Mouse (Mus musculus): ENCODE data around the gene Abcf2.
A peak's percentile ranks its signal among the peaks of the same experiment; 100 is the strongest.

Gene Abcf2

DNA sequence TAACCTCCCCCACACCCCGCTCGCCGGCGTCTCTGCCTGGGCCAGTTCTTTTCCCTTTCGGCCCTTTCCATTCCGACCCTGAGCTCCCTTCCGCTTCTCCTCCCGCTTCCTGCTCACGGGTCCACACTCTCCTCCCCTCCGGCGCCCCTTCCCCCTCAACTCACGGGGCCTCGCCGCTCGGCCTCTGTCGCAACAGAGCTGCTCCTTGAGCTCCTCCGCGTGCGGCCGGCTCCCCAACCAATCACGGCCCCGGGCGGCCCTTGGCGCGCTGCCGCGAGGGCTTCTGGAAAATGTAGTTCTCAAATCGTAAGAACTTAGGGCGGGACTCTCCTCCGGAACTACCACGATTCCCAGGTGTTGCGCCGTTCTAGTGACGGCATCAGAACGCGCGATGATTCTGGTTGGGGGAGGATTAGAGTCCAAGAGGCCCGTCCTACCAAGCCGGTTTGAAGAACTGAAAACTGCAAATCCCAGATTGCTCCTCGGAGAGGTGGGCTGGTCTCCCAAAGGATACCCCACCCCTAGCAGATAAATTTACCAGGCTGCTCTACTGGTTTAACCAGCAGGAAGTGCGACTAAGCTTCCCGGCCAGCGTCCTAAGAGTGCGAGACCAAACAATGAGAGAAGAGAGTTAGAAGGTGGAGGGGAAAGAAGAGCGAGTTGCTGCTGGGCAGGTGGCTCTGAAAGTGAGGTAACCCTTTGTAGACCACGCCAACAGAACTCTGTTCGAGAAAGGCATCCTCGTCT is at the start of gene Abcf2:
Gene Abcf2 (minus strand): TSS at position 285 of the 747 bp plus-strand sequence.
- peak; percentile 99 for DNase-seq (ENCODE audit: low read depth, low spot score)
- Histone ChIP-seq H3K36me3 (ENCODE audit: control insufficient read depth, insufficient read depth, low read length, poor library complexity, severe bottlenecking) (peaks cover 2% of the 10 kb centered on the region; the same call in 1 of the 2 replicates), H3K27me3 (ENCODE audit: control insufficient read depth, insufficient read depth, low read length, poor library complexity, severe bottlenecking) (no peaks in the 10 kb centered on the region)

DNA sequence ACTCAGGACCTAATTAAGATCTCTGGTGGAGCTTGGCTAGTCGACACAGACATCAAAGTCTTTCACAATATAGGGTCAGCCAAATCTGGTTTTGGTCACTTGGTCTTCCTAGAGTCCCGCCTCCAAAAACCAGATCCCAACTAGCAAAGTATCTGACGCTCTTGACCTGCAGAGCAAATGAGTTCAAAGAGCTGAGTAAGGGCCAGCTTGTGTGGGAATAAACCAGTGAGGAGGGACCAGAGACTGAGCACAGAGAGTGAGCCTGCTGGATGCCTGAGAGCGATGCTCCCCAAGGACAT is 47.5 kb upstream of the Abcf2 start:
- no peaks in the 10 kb centered on the region for H3K36me3 ChIP-seq (ENCODE audit: control insufficient read depth, insufficient read depth, low read length, poor library complexity, severe bottlenecking)
- H3K27me3 ChIP-seq (ENCODE audit: control insufficient read depth, insufficient read depth, low read length, poor library complexity, severe bottlenecking): no peaks in the 10 kb centered on the region; the same call in 1 of the 2 replicates
- DNase-seq (ENCODE audit: low read depth, low spot score): no peak

DNA sequence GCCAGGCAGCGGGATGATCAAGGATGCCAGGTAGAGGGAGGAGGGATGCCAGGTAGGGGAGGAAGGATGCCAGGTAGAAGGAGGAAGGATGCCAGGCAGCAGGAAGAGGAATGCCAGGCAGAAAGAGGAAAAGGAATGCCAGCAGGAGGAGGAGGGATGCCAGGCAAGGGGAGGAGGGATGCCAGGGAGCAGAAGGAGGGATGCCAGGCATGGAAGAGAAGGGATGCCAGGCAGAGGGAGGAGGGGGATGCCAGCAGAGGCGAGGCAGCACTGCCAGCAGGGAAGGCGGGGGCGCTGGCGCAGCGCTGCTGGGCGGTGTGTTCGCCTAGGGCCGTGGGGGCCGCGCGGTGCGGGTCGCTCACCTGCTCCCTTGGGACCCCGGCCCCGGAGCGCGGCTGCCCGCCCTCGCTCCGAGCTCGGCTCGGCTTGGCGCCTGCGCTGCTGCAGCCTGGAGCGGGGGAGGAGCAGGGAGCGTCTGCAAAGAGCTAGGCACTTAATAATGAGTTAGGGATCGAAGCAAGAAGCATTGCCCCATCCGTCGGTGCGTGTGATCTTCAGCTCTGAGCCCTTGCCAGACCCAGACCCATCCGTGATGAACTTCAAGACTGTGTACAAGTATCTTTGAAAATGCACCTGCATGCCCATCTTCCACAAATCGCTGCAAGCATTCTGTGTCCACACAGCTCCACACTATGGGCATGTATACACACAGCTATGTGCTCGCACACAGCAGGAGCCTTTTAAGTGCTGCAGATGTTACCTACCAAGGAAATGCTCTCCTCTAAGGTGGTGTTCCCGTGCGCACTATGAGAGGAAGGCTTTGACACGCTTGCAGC is 46.9 kb upstream of the Abcf2 start, which contains the start of gene Smarcd3:
Gene Smarcd3 (minus strand): TSS at position 426 of the 836 bp plus-strand sequence.
- Histone ChIP-seq H3K27me3 (ENCODE audit: control insufficient read depth, insufficient read depth, low read length, poor library complexity, severe bottlenecking) (no peaks in the 10 kb centered on the region; the same call in 1 of the 2 replicates), H3K36me3 (ENCODE audit: control insufficient read depth, insufficient read depth, low read length, poor library complexity, severe bottlenecking) (no peaks in the 10 kb centered on the region)
- DNase-seq (ENCODE audit: low read depth, low spot score): no peak

DNA sequence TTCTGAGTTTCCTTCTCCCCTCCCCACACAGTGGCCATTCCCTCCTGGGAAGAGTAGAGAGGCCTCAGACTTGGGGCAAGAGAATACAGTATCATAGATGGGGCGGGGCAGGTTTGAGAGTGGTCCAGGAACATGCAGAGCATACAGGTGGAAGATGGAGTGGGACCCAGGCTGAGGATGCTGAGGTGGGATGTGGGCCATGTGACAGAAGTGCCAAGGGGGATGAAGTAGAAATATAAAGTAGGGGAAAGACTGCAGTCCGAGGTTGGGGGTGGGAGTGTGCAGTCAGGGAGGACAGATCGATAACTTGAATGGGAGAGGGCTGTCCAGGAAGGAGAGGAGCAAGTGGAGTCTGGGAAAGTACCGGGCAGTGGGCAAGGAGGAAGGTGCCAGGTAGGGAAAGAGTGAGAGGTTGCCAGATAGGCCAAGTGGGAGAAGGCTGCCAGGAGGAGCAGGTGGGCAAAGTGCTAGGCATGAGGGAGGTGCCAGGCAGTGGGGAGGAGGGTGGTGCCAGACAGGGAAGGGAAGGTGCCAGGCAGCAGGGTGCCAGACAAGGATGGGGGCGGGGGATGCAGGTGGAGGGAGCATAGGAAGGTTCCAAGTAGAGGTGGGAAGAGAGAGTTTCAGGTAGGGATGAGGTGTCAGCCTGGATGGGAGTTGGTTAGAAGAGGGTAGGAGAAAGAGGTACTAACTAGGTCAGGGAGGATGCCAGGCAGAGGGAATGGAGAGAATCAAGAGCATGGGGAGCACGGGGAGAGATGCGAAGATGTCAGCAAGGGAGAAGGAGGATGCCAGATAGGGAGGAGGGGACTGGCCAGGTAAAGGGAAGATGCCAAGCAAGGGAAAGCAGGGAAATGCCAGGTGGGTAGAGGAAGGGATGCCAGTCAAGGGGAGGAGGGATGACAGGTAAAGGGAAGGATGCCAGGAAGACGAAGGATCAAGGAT is 46.0 kb upstream of the Abcf2 start:
- H3K27me3 ChIP-seq (ENCODE audit: control insufficient read depth, insufficient read depth, low read length, poor library complexity, severe bottlenecking): no peaks in the 10 kb centered on the region; the same call in 1 of the 2 replicates
- DNase-seq (ENCODE audit: low read depth, low spot score): no peak
- H3K36me3 ChIP-seq (ENCODE audit: control insufficient read depth, insufficient read depth, low read length, poor library complexity, severe bottlenecking): no peaks in the 10 kb centered on the region

DNA sequence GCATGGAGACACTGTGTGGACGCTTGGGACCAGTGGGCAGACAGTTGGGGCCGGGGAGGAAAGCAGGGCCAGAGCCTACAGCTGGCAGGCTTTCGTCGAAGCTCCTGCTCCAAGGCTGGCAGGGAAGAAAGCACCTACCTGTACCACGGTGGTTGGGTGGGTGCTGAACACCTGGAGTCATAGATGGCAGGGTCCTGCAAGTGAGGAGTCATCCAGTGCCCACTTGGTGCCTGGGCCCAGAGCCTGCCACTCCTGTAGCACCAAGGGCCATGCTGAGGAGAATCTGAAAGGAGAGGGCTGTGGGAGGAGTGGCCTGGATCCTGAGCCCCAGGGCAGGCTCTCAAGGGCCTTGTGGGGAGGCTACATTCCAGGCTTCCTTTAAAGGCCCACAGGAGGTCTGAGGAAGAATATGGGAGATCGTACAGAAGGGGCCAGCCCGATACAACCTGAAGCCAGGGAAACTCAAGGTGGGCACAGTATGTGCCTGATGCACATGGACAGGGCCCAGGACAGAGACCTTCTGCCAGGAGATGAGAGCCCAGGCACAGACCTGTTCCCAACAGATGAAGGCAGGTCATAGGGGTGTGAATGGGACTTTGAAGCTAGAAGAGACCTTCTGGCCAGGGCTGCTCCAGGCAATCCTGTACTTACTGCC is 45.2 kb upstream of the Abcf2 start:
- Histone ChIP-seq H3K27me3 (ENCODE audit: control insufficient read depth, insufficient read depth, low read length, poor library complexity, severe bottlenecking) (no peaks in the 10 kb centered on the region; the same call in 1 of the 2 replicates), H3K36me3 (ENCODE audit: control insufficient read depth, insufficient read depth, low read length, poor library complexity, severe bottlenecking) (no peaks in the 10 kb centered on the region)
- no peak for DNase-seq (ENCODE audit: low read depth, low spot score)

DNA sequence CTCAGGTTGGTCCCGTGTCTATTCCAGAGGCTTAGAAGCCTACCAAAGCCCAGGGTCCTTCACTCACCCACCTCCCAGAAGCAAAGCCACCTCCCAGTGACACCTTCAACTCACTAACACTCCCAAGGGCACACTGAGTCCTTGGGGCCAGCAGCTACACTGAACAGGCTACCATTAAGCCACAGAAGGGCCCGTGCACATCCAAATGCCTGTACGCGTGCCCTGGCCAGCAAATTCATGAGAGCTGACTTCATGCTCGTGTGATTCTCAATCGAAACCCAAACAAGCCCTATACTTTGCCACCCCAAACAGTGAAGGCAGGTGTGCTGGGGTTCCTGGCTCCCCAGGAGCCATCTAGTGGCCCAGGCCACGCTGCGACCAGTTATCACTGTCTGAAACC is 43.4 kb upstream of the Abcf2 start:
- Histone ChIP-seq H3K36me3 (ENCODE audit: control insufficient read depth, insufficient read depth, low read length, poor library complexity, severe bottlenecking) (no peaks in the 10 kb centered on the region), H3K27me3 (ENCODE audit: control insufficient read depth, insufficient read depth, low read length, poor library complexity, severe bottlenecking) (no peaks in the 10 kb centered on the region)
- DNase-seq (ENCODE audit: low read depth, low spot score): no peak

DNA sequence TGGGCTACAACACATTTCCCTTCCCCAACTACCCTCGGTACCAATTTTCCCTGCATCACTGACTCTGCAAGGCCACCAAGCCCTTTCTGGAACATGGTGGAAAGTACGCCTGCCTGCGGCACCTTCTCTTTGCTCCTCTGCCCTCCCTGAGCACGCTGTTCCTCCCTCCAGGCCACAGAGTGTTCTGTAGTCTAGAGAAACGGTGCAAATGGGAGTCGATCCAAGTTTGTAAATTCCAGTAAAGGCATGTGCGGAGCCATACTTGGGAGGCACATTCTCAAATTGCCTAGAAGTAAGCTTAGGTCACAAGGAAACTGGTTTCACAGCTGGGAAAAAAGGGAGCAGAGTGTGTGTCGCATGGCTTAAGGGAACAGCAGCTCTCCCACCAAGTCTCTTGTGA is 42.8 kb upstream of the Abcf2 start:
- no peak for DNase-seq (ENCODE audit: low read depth, low spot score)
- Histone ChIP-seq H3K36me3 (ENCODE audit: control insufficient read depth, insufficient read depth, low read length, poor library complexity, severe bottlenecking) (no peaks in the 10 kb centered on the region), H3K27me3 (ENCODE audit: control insufficient read depth, insufficient read depth, low read length, poor library complexity, severe bottlenecking) (no peaks in the 10 kb centered on the region)

DNA sequence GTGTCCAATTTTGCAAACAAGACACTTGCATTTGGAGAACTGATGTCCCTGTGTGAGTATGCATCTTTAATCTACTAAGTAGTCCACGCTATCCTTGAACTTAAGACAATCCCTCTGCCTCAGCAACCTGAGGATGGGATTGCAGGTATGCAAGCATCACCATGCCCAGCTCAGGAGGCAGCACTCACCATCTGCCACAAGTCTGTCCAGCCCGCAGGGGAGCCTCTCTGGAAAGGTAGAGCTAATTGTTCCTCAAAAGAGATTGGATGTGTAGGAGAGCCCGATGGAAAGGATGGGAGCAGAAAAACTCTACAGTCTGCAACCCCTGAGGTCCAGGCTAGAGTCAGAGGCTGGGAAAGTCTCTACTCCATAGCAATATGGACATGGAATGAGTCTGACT is 41.7 kb upstream of the Abcf2 start:
- Histone ChIP-seq H3K27me3 (ENCODE audit: control insufficient read depth, insufficient read depth, low read length, poor library complexity, severe bottlenecking) (no peaks in the 10 kb centered on the region), H3K36me3 (ENCODE audit: control insufficient read depth, insufficient read depth, low read length, poor library complexity, severe bottlenecking) (no peaks in the 10 kb centered on the region)
- no peak for DNase-seq (ENCODE audit: low read depth, low spot score)

DNA sequence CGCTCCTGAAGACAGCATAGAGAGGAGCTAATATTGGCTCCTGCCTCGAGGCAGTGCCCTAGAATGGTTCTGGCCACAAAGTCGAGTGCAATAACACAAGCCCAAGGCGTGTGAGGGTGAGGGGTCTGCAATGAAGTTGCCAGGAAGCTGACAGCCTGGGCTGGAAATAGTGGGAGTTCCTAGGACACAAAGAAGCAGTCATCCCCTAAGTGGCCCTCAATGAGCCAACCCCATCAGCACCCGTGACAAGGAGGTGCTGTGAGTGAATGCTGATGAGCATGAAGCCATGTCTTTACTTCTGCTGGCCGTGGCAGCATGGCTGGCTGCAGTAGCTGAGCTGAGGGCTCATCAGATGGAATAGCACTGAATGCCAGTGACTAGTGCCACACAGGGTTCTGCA is 37.8 kb upstream of the Abcf2 start:
- H3K36me3 ChIP-seq (ENCODE audit: control insufficient read depth, insufficient read depth, low read length, poor library complexity, severe bottlenecking): no peaks in the 10 kb centered on the region
- DNase-seq (ENCODE audit: low read depth, low spot score): no peak
- H3K27me3 ChIP-seq (ENCODE audit: control insufficient read depth, insufficient read depth, low read length, poor library complexity, severe bottlenecking): no peaks in the 10 kb centered on the region

DNA sequence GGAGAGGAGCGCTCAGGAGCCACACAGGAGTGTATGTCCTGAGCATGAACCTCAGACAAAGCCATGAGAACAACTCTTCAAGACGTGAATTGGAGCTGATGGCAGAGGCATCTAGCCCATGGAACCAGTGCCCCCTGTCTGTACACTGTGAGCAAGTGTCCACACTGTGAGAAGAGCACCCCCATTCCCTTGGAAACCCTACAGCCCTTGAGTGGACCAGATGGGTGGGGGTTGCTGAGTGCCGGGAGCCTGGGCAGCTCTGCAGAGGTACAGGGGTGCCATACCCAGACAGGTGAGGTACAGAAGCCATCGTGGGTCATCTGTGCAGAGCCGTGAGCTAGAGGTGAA is 35.0 kb upstream of the Abcf2 start:
- DNase-seq (ENCODE audit: low read depth, low spot score): no peak
- no peaks in the 10 kb centered on the region for H3K27me3 ChIP-seq (ENCODE audit: control insufficient read depth, insufficient read depth, low read length, poor library complexity, severe bottlenecking)
- H3K36me3 ChIP-seq (ENCODE audit: control insufficient read depth, insufficient read depth, low read length, poor library complexity, severe bottlenecking): no peaks in the 10 kb centered on the region

DNA sequence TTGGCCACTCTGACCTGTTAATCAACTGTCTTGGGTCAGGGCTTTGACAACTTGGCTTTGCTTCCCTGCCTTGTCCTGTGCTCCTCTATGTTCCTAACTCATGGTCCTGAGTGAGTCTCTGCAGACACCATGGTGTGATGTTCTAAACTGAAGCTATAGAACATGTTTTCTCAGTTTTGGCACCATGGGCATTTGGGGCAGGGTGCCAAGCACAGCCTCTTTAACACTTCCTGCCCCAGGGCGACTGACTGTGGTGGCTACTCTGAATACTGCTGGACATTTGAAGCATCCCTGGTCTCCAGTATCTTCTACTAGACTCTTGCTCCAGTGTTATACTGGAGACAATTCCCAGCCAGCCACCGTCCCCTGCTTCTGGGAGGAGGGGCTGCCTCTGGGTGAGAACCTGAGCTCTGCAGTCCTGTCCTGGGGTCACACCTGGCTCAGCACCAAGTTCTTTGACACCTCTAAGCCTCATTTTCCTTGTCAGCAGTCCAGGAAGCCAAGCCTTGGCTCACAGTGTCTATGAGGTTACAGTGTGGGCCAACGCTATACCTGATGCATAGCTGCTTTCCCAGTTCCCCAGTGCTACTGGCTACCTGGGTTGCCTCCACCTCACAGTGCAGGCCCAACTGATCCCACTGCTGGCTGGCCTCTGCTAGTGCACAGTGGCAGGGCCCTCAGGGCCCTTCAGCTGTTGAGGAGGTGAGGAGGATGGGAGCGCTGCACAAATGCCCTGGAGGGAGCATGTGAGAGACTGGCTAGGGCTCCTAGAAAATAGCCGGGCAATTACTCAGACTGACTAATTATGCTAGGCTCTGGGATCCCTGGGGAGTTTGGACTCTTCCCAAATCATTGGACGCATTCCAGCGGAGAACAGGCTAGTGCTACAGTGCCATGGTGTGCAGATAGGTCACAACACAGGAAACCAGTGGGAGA is 34.4 kb upstream of the Abcf2 start:
- no peaks in the 10 kb centered on the region for H3K27me3 ChIP-seq (ENCODE audit: control insufficient read depth, insufficient read depth, low read length, poor library complexity, severe bottlenecking)
- no peak for DNase-seq (ENCODE audit: low read depth, low spot score)
- no peaks in the 10 kb centered on the region for H3K36me3 ChIP-seq (ENCODE audit: control insufficient read depth, insufficient read depth, low read length, poor library complexity, severe bottlenecking)

DNA sequence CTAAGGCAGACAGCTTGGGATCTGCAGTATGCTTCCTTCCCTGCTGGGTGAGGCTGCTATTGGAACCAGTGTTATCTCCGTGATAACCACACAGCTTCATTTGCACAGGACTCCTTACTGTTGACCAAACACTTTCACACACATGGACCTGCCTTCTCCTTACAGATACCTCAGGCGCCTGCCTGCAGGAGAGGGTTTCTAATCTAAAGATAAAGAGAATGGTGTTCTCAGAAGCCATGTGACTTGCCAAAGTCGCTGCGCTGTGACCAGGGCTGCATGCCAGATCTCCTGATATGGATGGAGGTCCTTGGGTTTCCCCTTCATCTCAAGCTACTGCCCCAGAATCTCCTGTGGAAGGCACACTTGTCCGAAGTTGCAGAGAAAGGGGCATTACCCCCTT is 32.1 kb upstream of the Abcf2 start:
- no peaks in the 10 kb centered on the region for H3K36me3 ChIP-seq (ENCODE audit: control insufficient read depth, insufficient read depth, low read length, poor library complexity, severe bottlenecking)
- DNase-seq (ENCODE audit: low read depth, low spot score): no peak
- H3K27me3 ChIP-seq (ENCODE audit: control insufficient read depth, insufficient read depth, low read length, poor library complexity, severe bottlenecking): no peaks in the 10 kb centered on the region

DNA sequence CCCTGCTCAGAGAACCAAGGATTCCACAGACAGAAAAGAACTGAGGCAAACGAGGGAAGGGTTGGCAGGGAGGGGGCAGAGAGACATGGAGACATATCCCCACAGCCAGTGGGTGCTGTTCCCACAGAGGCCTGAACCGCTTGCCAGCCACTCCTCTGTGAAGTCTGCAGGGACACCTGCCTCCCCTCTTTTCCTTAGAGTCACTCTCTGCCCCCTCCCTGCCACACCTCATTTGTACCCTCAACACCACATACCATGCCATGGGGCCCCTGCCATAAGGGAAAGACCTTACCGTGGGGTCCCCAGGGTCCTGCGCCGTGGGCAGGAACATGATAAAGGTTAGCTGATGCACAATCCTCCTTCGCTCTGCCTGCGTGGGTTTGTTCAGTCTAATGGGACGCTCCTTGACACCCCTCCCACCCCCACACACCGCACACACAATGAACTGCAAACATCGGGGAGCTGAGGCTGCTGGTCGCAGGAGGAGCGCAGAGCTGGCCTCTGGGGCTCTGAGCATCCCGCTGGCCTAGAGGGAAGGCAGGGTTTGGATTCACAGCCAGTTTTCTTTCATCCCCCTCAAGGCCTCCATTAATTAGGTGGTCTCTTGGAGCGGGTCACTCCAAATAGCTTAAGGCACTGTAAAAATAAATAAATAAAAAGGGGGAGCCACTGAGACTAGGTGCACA is 28.9 kb upstream of the Abcf2 start:
- no peak for DNase-seq (ENCODE audit: low read depth, low spot score)
- Histone ChIP-seq H3K27me3 (ENCODE audit: control insufficient read depth, insufficient read depth, low read length, poor library complexity, severe bottlenecking) (no peaks in the 10 kb centered on the region), H3K36me3 (ENCODE audit: control insufficient read depth, insufficient read depth, low read length, poor library complexity, severe bottlenecking) (no peaks in the 10 kb centered on the region)
